Mouse (Mus musculus) olfactory bulb, adult 2 months (tissue): ENCODE results near the gene Ptpn14.

Experiments used
- CTCF ChIP-seq: fragments of 200-500 bp; IDR thresholded peaks from 2 replicates; pipeline ENCODE4 v1.5.1; 2012; ENCODE audit warnings: low read depth, mild to moderate bottlenecking, low read length, moderate library complexity; ENCODE audit not compliant: insufficient read depth
- POLR2A ChIP-seq: fragments of 200-500 bp; IDR thresholded peaks from 2 replicates; pipeline ENCODE4 v1.6.1; 2012; ENCODE audit warnings: mild to moderate bottlenecking, low read depth, low read length, moderate library complexity; ENCODE audit not compliant: insufficient read depth

DNA sequence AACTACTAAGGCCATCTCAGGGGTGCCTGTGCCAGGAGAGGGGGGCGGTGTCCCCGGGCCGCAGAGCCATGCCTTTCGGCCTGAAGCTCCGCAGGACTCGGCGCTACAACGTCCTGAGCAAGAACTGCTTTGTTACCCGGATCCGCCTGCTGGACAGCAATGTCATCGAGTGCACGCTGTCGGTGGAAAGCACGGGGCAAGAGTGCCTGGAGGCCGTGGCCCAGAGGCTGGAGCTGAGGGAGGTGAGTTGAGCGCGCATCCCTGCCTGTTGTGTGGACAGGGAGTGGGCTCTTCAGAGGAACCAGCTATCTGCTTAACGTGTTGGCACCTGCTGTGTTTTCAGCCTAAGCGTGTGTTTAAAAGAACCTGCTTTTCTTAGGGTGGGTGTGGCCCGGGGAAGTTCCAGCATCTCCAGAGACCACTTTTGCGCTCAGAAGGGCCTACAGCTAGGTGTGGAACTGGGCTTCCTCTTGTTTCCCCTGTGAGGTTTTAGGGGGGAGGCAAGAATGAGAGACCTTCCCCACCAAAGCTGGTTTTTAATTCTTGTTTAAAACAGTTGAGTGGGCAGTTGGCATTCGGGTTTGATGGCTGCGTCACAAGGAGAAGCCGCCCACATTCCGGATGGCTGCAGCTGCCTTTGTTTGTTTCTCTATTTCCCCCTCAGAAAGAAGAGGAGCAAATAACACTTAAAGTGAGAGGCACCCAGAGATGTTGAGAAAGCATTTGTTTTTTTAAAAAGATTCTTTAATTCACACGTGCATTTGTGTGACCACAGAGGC is 58.8 kb downstream of the Ptpn14 start:
- TF ChIP-seq CTCF (no peak), POLR2A (no peak)
